Mouse (Mus musculus): ENCODE data around the gene BC024978. TPM values are rescaled to one million over a fixed set of nuclear protein-coding genes. Genes with fewer than 3 reads are reported as not detected.

Gene BC024978
- polyA plus RNA-seq, 1 experiment from 2014 or later, result 2.5 TPM

GRCm38 (mm10) chr7:27160921-27161320 is 34.7 kb upstream of the BC024978 start:
- TF ChIP-seq EP300 (IDR thresholded peaks at IDR 0.05) (no peak), CTCF (IDR thresholded peaks at IDR 0.05) (no peak)
- no peaks in the 10 kb centered on the region for H3K27me3 ChIP-seq (replicated peaks; ENCODE audit: insufficient read depth, low read length)
- no peak overlapping the region for H3K9ac ChIP-seq (replicated peaks; ENCODE audit: low read depth)
- DNase-seq (ENCODE audit: low spot score) (no peak), ATAC-seq (no peak)
- no peak overlapping the region for H3K4me3 ChIP-seq (ENCODE audit: low read depth, low read length)
- H3K9me3 ChIP-seq (ENCODE audit: low read length), result no peaks in the 10 kb centered on the region
- 76% methylated on average over 3 of the region's 3 CpGs for WGBS
- H3K4me2 ChIP-seq (replicated peaks; ENCODE audit: low read depth, low read length), result no peak overlapping the region
- H3K36me3 ChIP-seq (ENCODE audit: insufficient read depth, low read length), result peaks cover 18% of the 10 kb centered on the region; the same call in 1 of the 2 replicates
- H3K4me1 ChIP-seq (ENCODE audit: insufficient read depth, low read depth, low read length), result peaks cover 36% of the 10 kb centered on the region; the same call in 1 of the 2 replicates
- peak overlapping the region; percentile 65; the same call in 1 of the 2 replicates for H3K27ac ChIP-seq (ENCODE audit: low read length)

- DNase-seq (ENCODE audit: low spot score) (no peak), ATAC-seq (no peak)
- Histone ChIP-seq H3K9me3 (ENCODE audit: low read length) (no peaks in the 10 kb centered on the region), H3K27ac (ENCODE audit: low read length) (no peak overlapping the region), H3K4me2 (replicated peaks; ENCODE audit: low read depth, low read length) (no peak overlapping the region), H3K4me1 (ENCODE audit: insufficient read depth, low read depth, low read length) (peaks cover 36% of the 10 kb centered on the region; the same call in 1 of the 2 replicates), H3K9ac (replicated peaks; ENCODE audit: low read depth) (no peak overlapping the region), H3K36me3 (ENCODE audit: insufficient read depth, low read length) (peaks cover 18% of the 10 kb centered on the region; the same call in 1 of the 2 replicates), H3K4me3 (ENCODE audit: low read depth, low read length) (no peak overlapping the region), H3K27me3 (replicated peaks; ENCODE audit: insufficient read depth, low read length) (no peaks in the 10 kb centered on the region)
- 82% methylated on average over 4 of the region's 4 CpGs for WGBS
- TF ChIP-seq CTCF (IDR thresholded peaks at IDR 0.05), result no peak
- no peak for TF ChIP-seq EP300 (IDR thresholded peaks at IDR 0.05)
Measured at GRCm38 (mm10) chr7:27161744-27162143, 33.8 kb upstream of the BC024978 start.

GRCm38 (mm10) chr7:27162780-27163449 is 32.7 kb upstream of the BC024978 start:
- peak; percentile 54 for DNase-seq (ENCODE audit: low spot score)
- Histone ChIP-seq H3K4me1 (ENCODE audit: insufficient read depth, low read depth, low read length) (peaks cover 40% of the 10 kb centered on the region; the same call in 1 of the 2 replicates), H3K9me3 (ENCODE audit: low read length) (no peaks in the 10 kb centered on the region), H3K27me3 (replicated peaks; ENCODE audit: insufficient read depth, low read length) (no peaks in the 10 kb centered on the region), H3K4me2 (replicated peaks; ENCODE audit: low read depth, low read length) (peak overlapping the region; percentile 73), H3K9ac (replicated peaks; ENCODE audit: low read depth) (no peak overlapping the region), H3K36me3 (ENCODE audit: insufficient read depth, low read length) (peaks cover 15% of the 10 kb centered on the region; the same call in 1 of the 2 replicates), H3K4me3 (ENCODE audit: low read depth, low read length) (peak overlapping the region; percentile 8; the same call in 1 of the 2 replicates), H3K27ac (ENCODE audit: low read length) (peak overlapping the region; percentile 43)
- 61% methylated on average over 5 of the region's 5 CpGs for WGBS
- no peak for ATAC-seq
- TF ChIP-seq CTCF (IDR thresholded peaks at IDR 0.05), result no peak
- TF ChIP-seq EP300 (IDR thresholded peaks at IDR 0.05), result no peak

GRCm38 (mm10) chr7:27163450-27163805 is 32.2 kb upstream of the BC024978 start:
- Histone ChIP-seq H3K4me3 (ENCODE audit: low read depth, low read length) (peak overlapping the region; percentile 8; the same call in 1 of the 2 replicates), H3K27ac (ENCODE audit: low read length) (peak overlapping the region; percentile 43; the same call in 1 of the 2 replicates), H3K36me3 (ENCODE audit: insufficient read depth, low read length) (peaks cover 9% of the 10 kb centered on the region; the same call in 1 of the 2 replicates), H3K27me3 (replicated peaks; ENCODE audit: insufficient read depth, low read length) (no peaks in the 10 kb centered on the region), H3K4me2 (replicated peaks; ENCODE audit: low read depth, low read length) (peak overlapping the region; percentile 73), H3K4me1 (ENCODE audit: insufficient read depth, low read depth, low read length) (peaks cover 40% of the 10 kb centered on the region; the same call in 1 of the 2 replicates), H3K9me3 (ENCODE audit: low read length) (no peaks in the 10 kb centered on the region), H3K9ac (replicated peaks; ENCODE audit: low read depth) (no peak overlapping the region)
- ATAC-seq (no peak), DNase-seq (ENCODE audit: low spot score) (no peak)
- 67% methylated on average over 5 of the region's 5 CpGs for WGBS
- no peak for TF ChIP-seq EP300 (IDR thresholded peaks at IDR 0.05)
- no peak for TF ChIP-seq CTCF (IDR thresholded peaks at IDR 0.05)

- peaks cover 40% of the 10 kb centered on the region; the same call in 1 of the 2 replicates for H3K4me1 ChIP-seq (ENCODE audit: insufficient read depth, low read depth, low read length)
Measured at GRCm38 (mm10) chr7:27164112-27164947, 31.3 kb upstream of the BC024978 start.

More at GRCm38 (mm10) chr7:27164112-27164947, 31.3 kb upstream of the BC024978 start:
- no peaks in the 10 kb centered on the region for H3K9me3 ChIP-seq (ENCODE audit: low read length)
- no peaks in the 10 kb centered on the region for H3K27me3 ChIP-seq (replicated peaks; ENCODE audit: insufficient read depth, low read length)
- peak overlapping the region; percentile 73 for H3K4me2 ChIP-seq (replicated peaks; ENCODE audit: low read depth, low read length)
- H3K4me3 ChIP-seq (ENCODE audit: low read depth, low read length), result no peak overlapping the region
- 80% methylated on average over 33 of the region's 33 CpGs for WGBS
- H3K27ac ChIP-seq (ENCODE audit: low read length), result no peak overlapping the region; the same call in 1 of the 2 replicates
- no peak for DNase-seq (ENCODE audit: low spot score)
- TF ChIP-seq EP300 (IDR thresholded peaks at IDR 0.05) (no peak), CTCF (IDR thresholded peaks at IDR 0.05) (no peak)
- ATAC-seq, result no peak
- H3K36me3 ChIP-seq (ENCODE audit: insufficient read depth, low read length), result 0 out of 2 replicates have a peak, but pooled peaks cover 2% of the 10 kb centered on the region
- H3K9ac ChIP-seq (replicated peaks; ENCODE audit: low read depth), result no peak overlapping the region

Measured in lung, postnatal 0 days (tissue).